Mouse (Mus musculus): ENCODE measurements around the gene Kcnk12.

Kcnk12 gene

GRCm38 (mm10) chr17:87784911-87785310 is 12.9 kb downstream of the Kcnk12 start:
- DNase-seq, result no peak

DNA sequence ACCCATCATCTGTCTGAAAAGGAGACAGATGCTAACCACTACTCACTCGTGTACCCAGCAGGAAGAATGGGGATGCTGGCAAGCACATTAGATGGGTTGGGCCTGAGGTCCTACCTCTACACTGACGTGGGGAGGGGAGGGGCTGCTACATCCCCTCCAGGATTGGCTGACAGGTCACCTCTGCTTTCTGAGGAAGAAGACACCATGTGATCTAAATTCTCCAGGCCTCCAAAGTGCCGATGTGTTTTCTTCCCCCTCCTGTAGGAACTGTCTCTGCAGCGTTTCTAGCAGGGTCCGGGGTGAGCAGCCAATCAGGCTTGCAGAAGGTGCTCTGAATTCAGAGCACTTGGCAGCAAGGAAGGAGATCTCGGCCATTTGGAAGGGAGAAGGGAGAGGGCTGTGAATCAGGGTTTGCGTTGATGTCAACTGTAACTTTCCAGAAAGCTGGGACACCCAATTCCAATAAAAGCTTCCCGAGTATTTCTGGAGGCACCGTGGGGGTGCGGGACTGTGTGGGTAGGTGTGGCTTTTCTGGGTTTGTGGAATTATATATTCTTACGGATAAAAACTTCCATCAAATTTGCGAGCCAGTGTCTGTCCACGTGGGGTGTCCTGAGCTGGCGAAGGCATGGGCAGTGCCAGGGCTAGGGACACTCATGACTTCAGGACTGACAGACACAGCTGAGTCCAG is 13.5 kb downstream of the Kcnk12 start:
- DNase-seq, result no peak

DNA sequence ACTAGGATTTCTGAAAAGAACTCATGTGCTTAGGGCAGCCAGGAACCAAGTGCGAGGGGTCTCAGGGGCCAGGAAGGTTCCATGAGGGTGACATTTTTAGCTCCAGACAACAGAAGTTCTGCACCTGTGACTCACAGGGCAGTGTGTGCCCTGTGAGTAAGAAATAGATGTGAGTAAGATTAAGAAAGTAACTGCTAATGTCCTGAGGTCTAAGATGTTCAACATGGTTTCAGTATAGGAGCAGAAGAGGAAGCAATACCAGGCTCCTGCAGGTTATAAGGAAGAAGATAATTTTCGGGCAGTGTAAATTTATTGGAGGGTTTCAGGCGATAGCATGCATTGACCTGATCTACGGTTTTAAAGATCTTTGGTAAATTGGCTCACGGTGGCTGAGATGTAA is 16.6 kb downstream of the Kcnk12 start:
- no peak for DNase-seq

DNA sequence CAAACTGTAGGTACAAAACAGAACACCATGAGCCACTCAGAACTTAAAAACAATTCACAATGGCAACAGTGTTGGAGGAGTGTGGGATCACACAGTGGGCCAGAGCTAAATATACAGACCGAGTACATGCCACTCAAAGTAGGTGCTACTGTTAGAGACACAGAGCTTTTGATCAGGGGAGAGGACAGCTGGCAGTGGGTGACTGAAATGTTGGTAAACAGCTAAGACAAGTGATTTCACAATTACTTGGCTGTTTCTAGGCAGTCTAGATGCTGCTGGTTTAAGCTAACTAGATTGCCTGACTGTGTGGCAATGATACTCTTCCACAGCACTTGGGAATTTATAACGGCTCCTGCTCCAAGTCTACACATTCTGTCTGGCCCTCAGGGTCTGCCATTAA is 17.6 kb downstream of the Kcnk12 start:
- DNase-seq, result no peak

- no peak for DNase-seq
Observed at GRCm38 (mm10) chr17:87774982-87775381, 22.8 kb downstream of the Kcnk12 start.

GRCm38 (mm10) chr17:87773175-87773574 is 24.6 kb downstream of the Kcnk12 start:
- no peak for DNase-seq

DNA sequence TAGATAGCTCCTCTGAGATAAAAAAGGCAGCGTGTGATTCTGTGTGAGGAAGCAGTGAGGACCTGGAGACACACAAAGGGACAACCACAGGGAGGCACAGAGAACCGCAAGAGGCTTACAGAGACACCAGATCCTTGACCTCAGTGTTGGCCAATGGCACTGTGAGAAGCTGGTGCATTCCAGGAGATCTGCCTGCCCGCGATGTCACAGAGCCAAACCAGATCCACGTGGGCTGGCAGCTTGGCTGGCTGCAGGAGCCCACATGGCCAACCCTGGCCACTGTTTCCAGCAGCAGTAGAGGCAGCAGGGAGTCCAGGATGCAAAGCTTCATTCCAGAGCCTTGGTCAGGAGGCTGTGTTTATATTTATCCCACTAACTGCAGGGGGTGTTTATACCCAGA is 27.0 kb downstream of the Kcnk12 start:
- DNase-seq, result no peak

DNA sequence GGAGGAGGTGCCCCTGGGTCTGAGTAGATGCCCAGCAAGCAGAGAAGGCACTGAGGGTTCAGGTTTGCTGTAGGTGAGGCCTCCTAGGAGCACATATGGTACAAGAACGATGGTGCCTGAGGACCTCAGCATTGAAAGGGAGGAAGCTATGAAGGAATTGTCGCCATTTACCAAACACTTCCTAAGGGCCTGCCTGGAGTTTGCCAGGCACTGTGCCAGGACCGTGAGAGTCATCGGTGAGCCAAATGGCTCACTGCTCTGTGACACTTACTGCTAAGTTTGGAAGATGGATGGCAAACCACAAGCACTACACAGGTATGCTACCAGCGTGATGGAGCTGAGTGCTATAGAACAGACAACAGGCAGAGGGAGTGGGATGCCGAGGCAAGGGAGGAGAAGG is 30.9 kb downstream of the Kcnk12 start:
- no peak for DNase-seq

DNA sequence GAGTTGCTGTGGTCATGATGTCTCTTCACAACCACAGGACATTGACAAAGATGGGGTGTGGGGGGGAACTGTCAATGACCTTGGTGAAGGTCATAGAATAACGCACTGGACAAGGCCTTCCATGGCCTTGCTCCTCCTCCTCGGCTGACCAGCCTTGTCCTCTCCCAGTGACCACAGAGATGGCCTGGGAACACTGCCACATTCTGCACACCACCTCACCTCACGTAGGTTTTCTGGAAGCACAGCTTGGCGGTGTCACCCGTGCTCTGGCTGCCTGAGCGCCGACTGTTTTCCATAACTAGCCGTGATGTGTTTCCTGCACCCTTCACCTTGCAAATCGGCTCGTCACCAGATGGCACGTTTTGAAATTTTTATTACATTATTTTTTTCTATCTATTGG is 32.8 kb downstream of the Kcnk12 start:
- no peak for DNase-seq

DNA sequence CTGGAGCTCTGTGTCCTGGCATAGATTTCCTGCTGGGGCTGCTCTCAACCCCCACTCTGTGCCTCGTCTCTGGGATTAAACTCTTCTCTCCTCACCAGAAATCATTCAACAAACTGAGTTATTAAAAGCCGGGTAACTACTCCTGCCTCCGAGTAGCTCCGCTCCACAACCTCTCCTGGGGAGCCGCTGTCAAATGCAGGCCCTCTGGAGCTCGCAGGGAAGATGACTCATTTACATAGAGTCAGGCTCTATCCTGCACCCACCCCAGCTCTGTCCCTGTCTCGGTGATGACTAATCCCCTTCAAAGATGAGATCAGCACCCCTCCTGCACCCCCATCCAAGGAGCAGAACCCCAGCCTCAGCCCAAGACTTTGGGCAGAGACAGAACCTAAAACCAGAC is 34.6 kb downstream of the Kcnk12 start:
- no peak for DNase-seq

GRCm38 (mm10) chr17:87760315-87760714 is 37.5 kb downstream of the Kcnk12 start:
- DNase-seq, result no peak

DNA sequence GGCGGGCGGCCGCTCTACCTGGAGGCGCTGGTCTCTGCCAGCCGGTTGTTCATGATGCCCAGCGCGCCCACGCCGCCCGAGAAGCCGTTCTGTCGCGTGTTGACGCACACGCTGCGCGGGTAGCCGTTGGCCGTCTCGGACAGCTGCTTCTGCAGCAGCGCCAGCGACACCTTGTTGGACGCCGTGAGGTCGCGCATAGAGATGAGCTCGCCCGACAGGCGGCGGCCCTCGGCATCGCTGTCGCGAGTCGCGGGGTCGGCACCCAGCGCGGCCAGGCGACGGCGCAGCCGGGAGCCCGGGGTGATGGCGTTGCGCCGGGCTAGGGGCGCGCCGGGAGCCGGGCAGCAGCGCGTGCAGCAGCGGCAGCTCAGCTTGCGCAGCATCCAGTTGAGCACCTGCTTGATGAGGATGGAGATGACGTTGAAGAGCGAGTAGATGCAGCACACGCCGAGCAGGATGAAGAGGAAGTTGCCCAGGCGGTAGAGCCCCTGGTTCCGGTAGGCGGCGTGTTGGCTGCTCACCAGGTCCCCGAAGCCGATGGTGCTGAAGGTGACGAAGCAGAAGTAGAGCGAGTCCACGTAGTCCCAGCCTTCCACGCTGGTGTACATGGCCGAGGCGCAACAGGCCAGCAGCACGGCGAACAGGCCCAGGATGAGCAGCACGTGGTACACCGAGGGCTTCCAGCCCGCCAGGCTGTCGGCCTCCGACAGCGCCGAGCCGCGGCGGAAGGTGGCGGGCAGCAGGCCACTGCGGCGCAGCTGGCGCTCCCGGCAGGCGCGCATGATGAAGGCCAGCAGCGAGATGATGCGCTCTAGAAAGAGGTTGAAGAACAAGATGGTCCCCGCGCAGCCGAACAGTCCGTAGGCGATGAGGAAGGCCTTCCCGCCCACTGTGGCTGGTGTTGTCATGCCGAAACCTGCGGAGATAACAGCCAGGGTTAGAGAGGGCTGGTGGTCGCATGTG is 51.6 kb downstream of the Kcnk12 start:
- DNase-seq, result peak; percentile 68

GRCm38 (mm10) chr17:87744985-87745925 is 52.5 kb downstream of the Kcnk12 start:
- peak; percentile 55 for DNase-seq

- DNase-seq, result no peak
Observed at GRCm38 (mm10) chr17:87739835-87740234, 58.0 kb downstream of the Kcnk12 start.

DNA sequence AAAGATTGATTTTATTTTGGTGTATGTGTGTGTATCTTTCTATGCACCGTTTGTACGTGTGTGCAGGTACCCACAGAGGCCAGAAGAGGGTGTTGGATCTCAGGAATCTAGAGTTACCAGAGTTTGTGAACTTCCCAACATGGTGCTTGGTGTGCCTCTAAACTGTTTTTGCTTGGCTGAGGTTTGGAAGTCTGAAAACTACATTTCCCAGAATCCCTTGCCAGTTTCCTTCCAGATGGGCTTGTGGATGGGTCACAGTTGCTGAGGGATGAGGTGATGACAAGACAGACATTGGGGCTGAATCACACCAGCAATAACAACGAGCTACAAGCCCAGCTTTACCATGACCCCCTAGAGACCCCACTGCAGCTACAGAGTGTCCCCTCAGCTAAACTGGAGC is 60.6 kb downstream of the Kcnk12 start:
- no peak for DNase-seq

GRCm38 (mm10) chr17:87734471-87734870 is 63.3 kb downstream of the Kcnk12 start:
- no peak for DNase-seq

- no peak for DNase-seq
Observed at GRCm38 (mm10) chr17:87731962-87732361, 65.8 kb downstream of the Kcnk12 start.

- DNase-seq, result no peak
Observed at GRCm38 (mm10) chr17:87726489-87727356, 71.1 kb downstream of the Kcnk12 start.

DNA sequence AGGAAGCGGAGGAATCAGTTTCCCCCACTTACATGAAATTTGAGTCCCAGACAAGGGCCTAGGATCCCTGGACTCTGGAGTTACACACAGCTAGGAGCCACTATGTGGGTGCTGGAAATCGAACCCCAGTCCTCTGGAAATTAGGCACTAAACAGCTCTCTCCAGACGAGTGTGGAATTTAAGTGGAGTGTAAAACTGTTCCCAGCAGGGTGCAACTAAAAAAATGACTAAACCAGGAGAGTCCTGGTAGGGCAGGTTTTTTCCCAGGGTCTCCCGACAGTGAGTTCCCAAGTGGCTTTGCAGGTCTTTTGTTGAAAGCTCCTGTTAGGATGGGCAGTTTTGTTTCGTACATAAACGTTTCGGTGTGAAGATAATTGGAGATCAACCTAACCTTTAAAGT is 73.1 kb downstream of the Kcnk12 start:
- no peak for DNase-seq

- DNase-seq, result no peak
Observed at GRCm38 (mm10) chr17:87700101-87700500, 97.7 kb downstream of the Kcnk12 start.

DNA sequence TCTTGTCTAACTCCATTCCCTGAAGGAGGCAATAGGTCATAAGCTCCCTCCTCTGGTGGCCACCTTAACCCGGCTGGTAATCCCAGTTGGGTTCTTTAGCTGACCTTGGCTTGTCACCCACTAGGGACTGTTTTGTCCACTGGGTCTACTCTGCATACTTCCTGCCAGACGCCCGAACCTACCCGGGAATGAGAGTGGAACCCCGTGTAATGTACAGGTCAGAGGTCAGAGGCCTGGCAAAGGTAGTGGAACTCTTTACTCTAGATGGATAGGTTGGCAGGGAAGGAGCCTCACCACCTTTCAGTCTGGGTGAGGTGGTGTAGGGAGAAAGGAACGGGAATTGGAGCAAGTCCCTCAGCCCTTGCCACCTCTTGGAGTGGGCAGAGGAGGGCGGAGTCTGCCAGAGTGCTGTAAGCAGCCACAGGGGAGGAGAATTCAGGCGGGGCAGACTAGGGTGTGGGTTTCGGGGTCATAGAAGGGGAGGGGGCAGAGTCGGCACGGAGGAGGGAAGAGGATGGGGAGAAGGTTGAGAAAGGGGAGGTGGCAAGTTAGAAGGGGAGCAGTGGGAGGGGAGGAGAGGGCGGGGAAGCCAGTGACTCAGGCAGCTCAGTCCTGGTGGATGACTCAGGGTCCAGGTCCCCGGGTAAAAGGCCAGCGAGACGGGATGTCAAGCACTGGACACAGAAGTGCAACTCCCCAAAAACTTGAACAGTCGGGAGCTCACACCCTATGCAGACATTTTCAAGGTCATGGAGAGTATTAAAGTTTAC is 98.6 kb downstream of the Kcnk12 start:
- no peak for DNase-seq
